27 mouse cellular contexts compared by ENCODE assay signal in the genomic region with DNA sequence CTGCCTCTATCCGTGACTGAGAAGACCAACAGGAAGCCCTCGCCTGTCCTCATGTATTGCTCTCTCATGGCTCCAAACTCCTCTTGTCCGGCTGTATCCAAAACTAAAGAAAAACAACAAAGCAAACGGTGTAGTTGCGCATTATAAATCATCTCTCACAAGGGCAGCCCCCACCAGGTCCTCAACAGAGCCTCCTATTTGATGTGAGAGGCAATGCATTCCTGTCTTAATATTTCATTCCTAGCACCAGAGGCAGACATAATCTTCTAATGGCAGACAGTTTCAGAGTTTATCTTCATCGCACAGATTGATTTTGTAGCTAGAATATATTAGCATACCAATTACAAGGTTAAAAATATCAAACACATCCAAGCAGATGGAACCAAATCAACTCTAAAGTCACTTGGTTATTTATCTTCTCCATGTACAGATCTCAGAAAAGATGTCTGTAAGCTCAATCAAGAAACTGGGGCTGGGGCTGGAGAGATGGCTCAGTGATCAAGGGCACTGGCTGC. TPM values are rescaled to one million over a fixed set of nuclear protein-coding genes. Genes with fewer than 3 reads are reported as not detected.
DNase-seq lines count a peak whose midpoint lies in the region; ATAC-seq and TF ChIP-seq lines count a peak whose summit lies in the region.
"Had no signal": no experiment of that assay in that cellular context is flagged by ENCODE, and none has a peak within 500 bp of the region (broad histone marks: within the 10 kb centered on the region; RNA-seq: fewer than 3 reads in every experiment).

No protein-coding gene starts in this region.

- H3K4me1 ChIP-seq in forebrain, embryonic 13.5 days: no peaks in the 10 kb centered on the region
- peaks cover 3% of the 10 kb centered on the region; the same call in 1 of the 2 replicates for H3K4me1 ChIP-seq in forebrain, embryonic 12.5 days
- no peaks in the 10 kb centered on the region for H3K4me1 ChIP-seq in midbrain, embryonic 14.5 days (ENCODE audit: control insufficient read depth, insufficient read depth, low read length)
- no peaks in the 10 kb centered on the region; the same call in 1 of the 2 replicates for H3K4me1 ChIP-seq in midbrain, embryonic 10.5 days
- H3K4me1 ChIP-seq: hindbrain, embryonic 15.5 days had no signal

- H3K27me3 ChIP-seq in forebrain, embryonic 13.5 days: no peaks in the 10 kb centered on the region
- no peaks in the 10 kb centered on the region for H3K27me3 ChIP-seq in forebrain, embryonic 12.5 days
- H3K27me3 ChIP-seq in midbrain, embryonic 14.5 days (ENCODE audit: control insufficient read depth, insufficient read depth, low read length): no peaks in the 10 kb centered on the region
- H3K27me3 ChIP-seq in midbrain, embryonic 10.5 days (ENCODE audit: low read depth, poor library complexity, severe bottlenecking): no peaks in the 10 kb centered on the region
- H3K27me3 ChIP-seq: embryonic facial prominence, embryonic 13.5 days; heart, embryonic 13.5 days; hindbrain, embryonic 15.5 days; intestine, embryonic 15.5 days had no signal

- 87% methylated on average over 6 of the region's 6 CpGs for WGBS in forebrain, embryonic 13.5 days
- WGBS in forebrain, embryonic 12.5 days: 88% methylated on average over 6 of the region's 6 CpGs
- 56% methylated on average over 6 of the region's 6 CpGs for WGBS in midbrain, embryonic 14.5 days
- 92% methylated on average over 6 of the region's 6 CpGs for WGBS in midbrain, embryonic 10.5 days

- no peak for TF ChIP-seq POLR2A in brain, embryonic 14.5 days (IDR thresholded peaks at IDR 0.05; ENCODE audit: borderline replicate concordance, extremely low read depth, insufficient read depth, insufficient read length, poor library complexity, severe bottlenecking)

- no peak for DNase-seq in frontal cortex, postnatal 36 days (ENCODE audit: low spot score in 2 of 2)
- peak; percentile 41 for DNase-seq in midbrain, embryonic 14.5 days
- DNase-seq in midbrain, embryonic 10.5 days (ENCODE audit: low spot score): no peak
- peak; percentile 64 for DNase-seq in brain, embryonic 14.5 days (ENCODE audit: low read depth)
- no peak for DNase-seq in testis, postnatal 10 days (ENCODE audit: low spot score)
- DNase-seq: adrenal gland, adult 8-10 months; adrenal gland, postnatal 25 days; cerebellum, adult 11 months; cerebellum, adult 2 months; cerebellum, adult 9-11 months; cerebellum, postnatal 25 days; gastrocnemius, postnatal 10 days; gastrocnemius, postnatal 36 days; heart, adult 2 months; heart, postnatal 14 days; heart, postnatal 4 days; kidney, adult 11 months had no signal

- H3K9me3 ChIP-seq in forebrain, embryonic 13.5 days (replicated peaks): no peaks in the 10 kb centered on the region
- H3K9me3 ChIP-seq in forebrain, embryonic 12.5 days: no peaks in the 10 kb centered on the region
- no peaks in the 10 kb centered on the region for H3K9me3 ChIP-seq in midbrain, embryonic 14.5 days (ENCODE audit: control insufficient read depth, low read length)
- H3K9me3 ChIP-seq in midbrain, embryonic 10.5 days (replicated peaks): no peaks in the 10 kb centered on the region
- H3K9me3 ChIP-seq: embryonic facial prominence, embryonic 13.5 days; heart, embryonic 10.5 days; heart, embryonic 13.5 days; hindbrain, embryonic 15.5 days; intestine, embryonic 15.5 days had no signal

- no peak overlapping the region for H3K4me2 ChIP-seq in forebrain, embryonic 13.5 days
- H3K4me2 ChIP-seq in forebrain, embryonic 12.5 days: no peak overlapping the region
- H3K4me2 ChIP-seq in midbrain, embryonic 14.5 days (ENCODE audit: low read length): no peak overlapping the region
- H3K4me2 ChIP-seq: embryonic facial prominence, embryonic 13.5 days; heart, embryonic 13.5 days; hindbrain, embryonic 15.5 days; intestine, embryonic 15.5 days had no signal

- H3K4me3 ChIP-seq in forebrain, embryonic 13.5 days: no peak overlapping the region
- no peak overlapping the region for H3K4me3 ChIP-seq in forebrain, embryonic 12.5 days (replicated peaks)
- H3K4me3 ChIP-seq in midbrain, embryonic 14.5 days (replicated peaks; ENCODE audit: low read depth, low read length): no peak overlapping the region
- no peak overlapping the region for H3K4me3 ChIP-seq in midbrain, embryonic 10.5 days
- H3K4me3 ChIP-seq: embryonic facial prominence, embryonic 13.5 days; erythroblast, embryonic 14.5 days; heart, adult 2 months; heart, embryonic 10.5 days; heart, embryonic 13.5 days; hindbrain, embryonic 15.5 days; intestine, embryonic 15.5 days had no signal

- no peak overlapping the region for H3K9ac ChIP-seq in forebrain, embryonic 13.5 days
- no peak overlapping the region for H3K9ac ChIP-seq in forebrain, embryonic 12.5 days
- H3K9ac ChIP-seq in midbrain, embryonic 14.5 days (replicated peaks; ENCODE audit: low read length): no peak overlapping the region
- H3K9ac ChIP-seq: embryonic facial prominence, embryonic 13.5 days; heart, embryonic 13.5 days; hindbrain, embryonic 15.5 days; intestine, embryonic 15.5 days had no signal

- ATAC-seq in forebrain, embryonic 13.5 days: peak; percentile 36; the same call in 1 of the 2 replicates
- no peak for ATAC-seq in forebrain, embryonic 12.5 days (ENCODE audit: low FRiP score)
- ATAC-seq in frontal cortex, adult (ENCODE audit: low TSS enrichment): peak; percentile 13; the same call in 1 of the 2 replicates
- no peak for ATAC-seq in midbrain, embryonic 14.5 days (ENCODE audit: low FRiP score, low TSS enrichment)
- ATAC-seq: activated CD4-positive, CD25-positive, alpha-beta regulatory T cell, adult 4 months; intestine, embryonic 15.5 days had no signal

- no peaks in the 10 kb centered on the region for H3K36me3 ChIP-seq in forebrain, embryonic 13.5 days (ENCODE audit: poor library complexity, severe bottlenecking)
- H3K36me3 ChIP-seq in forebrain, embryonic 12.5 days (replicated peaks): no peaks in the 10 kb centered on the region
- no peaks in the 10 kb centered on the region for H3K36me3 ChIP-seq in midbrain, embryonic 14.5 days (ENCODE audit: control insufficient read depth, insufficient read depth, low read length)
- peaks cover 11% of the 10 kb centered on the region for H3K36me3 ChIP-seq in midbrain, embryonic 10.5 days
- H3K36me3 ChIP-seq: hindbrain, embryonic 15.5 days; intestine, embryonic 15.5 days had no signal

- no peak for TF ChIP-seq CTCF in brain, embryonic 14.5 days (IDR thresholded peaks at IDR 0.05; ENCODE audit: borderline replicate concordance, extremely low read depth, insufficient read depth, insufficient read length)

- peak overlapping the region; percentile 36 for H3K27ac ChIP-seq in forebrain, embryonic 13.5 days
- no peak overlapping the region for H3K27ac ChIP-seq in forebrain, embryonic 12.5 days
- no peak overlapping the region; the same call in 1 of the 2 replicates for H3K27ac ChIP-seq in midbrain, embryonic 14.5 days (replicated peaks; ENCODE audit: low read depth, low read length)
- no peak overlapping the region for H3K27ac ChIP-seq in midbrain, embryonic 10.5 days (replicated peaks)
- H3K27ac ChIP-seq: embryonic facial prominence, embryonic 13.5 days; heart, adult 2 months; heart, embryonic 10.5 days; heart, embryonic 13.5 days; hindbrain, embryonic 15.5 days; intestine, embryonic 15.5 days had no signal

RNA-seq across cellular contexts. Expression of a gene that starts 58.6 kb away (rescaled TPM):
- 18.9 and 20.3 TPM in 2 replicates for polyA plus RNA-seq in forebrain, embryonic 13.5 days (2015; fragmentation: Nextera tagmentation; extraction: Ambion mirVana)
- 22.8 and 23.6 TPM in 2 replicates for polyA plus RNA-seq in forebrain, embryonic 12.5 days (2016; fragmentation: Nextera tagmentation; extraction: Ambion mirVana)
- polyA plus RNA-seq in midbrain, embryonic 14.5 days (2014; fragmentation: Nextera tagmentation; extraction: Ambion mirVana): 18.2 and 23.9 TPM in 2 replicates
- polyA plus RNA-seq in midbrain, embryonic 10.5 days (2016; fragmentation: Nextera tagmentation; extraction: Ambion mirVana): 24.9 and 27.2 TPM in 2 replicates
- polyA plus RNA-seq in brain, embryonic 14.5 days (2012; rRNA removed): 23.1 and 24.8 TPM in 2 replicates
- polyA plus RNA-seq: erythroblast, embryonic 14.5 days had no signal

Comparison
In these comparisons a context has a peak if more than half of its experiments do, and no peak if none do; other contexts are left out.
1. ATAC-seq: peak in forebrain, embryonic 13.5 days (single experiment) and frontal cortex, adult (single experiment); none in forebrain, embryonic 12.5 days (single experiment) and midbrain, embryonic 14.5 days (single experiment).
2. DNase-seq: peak in midbrain, embryonic 14.5 days (single experiment) and brain, embryonic 14.5 days (single experiment); none in frontal cortex, postnatal 36 days (0 of 2), midbrain, embryonic 10.5 days (single experiment) and testis, postnatal 10 days (single experiment).